Mouse (Mus musculus) frontal cortex, adult 2 months (tissue): ENCODE data around the gene Gm20388. TPM values are rescaled to one million over a fixed set of nuclear protein-coding genes. Genes with fewer than 3 reads are reported as not detected.
A peak's percentile ranks its signal among the peaks of the same experiment; 100 is the strongest.

Experiments
- DNase-seq, 2 experiments: peaks; one replicate each; pipeline ENCODE4 v3.0.0; 2022; ENCODE audit warnings: low spot score in 1 of 2; ENCODE audit errors: extremely low spot score in 1 of 2
- polyA plus RNA-seq: library from polyadenylated mRNA; depleted of rRNA; stranded (reverse); fragments of >200 nt; gene quantifications from 2 replicates; pipeline ENCODE4 v1.2.3, GENCODE M21; 2012

Gene Gm20388
- polyA plus RNA-seq, 1 experiment = 22.2 TPM

DNA sequence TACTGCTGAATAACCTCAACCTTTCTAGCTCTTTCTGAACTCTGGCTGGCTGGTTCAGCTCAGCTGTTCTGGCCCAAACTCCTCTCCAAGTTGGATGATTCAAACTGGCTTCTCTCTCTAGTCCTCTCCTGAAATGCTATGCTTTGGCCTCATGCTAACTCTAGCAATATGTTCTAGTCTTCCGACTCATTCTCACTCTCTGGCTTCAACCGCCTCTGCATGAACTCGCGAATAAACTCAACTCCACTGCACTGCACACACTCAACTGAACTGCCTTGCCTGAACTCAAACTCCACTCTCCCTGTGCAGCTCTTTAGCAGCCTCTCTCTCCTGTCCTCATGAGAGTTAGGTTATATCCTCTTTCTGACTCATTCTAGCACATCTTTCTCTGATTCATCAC lies 3976.5 kb downstream of the Gm20388 start:
- DNase-seq = peak in 1 of 2 experiments; percentile 30

DNA sequence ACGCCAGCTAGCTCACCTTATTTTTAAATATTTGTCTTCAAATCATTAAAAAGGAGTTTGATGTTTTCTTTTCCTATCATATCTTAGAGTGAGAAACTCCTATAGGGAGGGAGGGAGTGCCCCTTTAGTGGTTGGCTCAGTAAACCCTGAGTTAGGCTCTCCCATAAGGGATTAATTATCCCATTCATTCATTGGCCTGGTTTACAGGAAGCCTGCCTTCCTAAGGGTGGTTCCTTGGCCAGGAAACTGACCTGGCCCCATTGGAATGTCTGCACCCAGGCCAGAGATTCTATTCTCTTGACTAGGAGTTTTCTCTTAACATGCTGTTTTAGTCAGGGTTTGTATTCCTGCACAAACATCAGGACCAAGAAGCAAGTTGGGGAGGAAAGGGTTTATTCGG lies 3977.3 kb downstream of the Gm20388 start:
- DNase-seq = no peak

DNA sequence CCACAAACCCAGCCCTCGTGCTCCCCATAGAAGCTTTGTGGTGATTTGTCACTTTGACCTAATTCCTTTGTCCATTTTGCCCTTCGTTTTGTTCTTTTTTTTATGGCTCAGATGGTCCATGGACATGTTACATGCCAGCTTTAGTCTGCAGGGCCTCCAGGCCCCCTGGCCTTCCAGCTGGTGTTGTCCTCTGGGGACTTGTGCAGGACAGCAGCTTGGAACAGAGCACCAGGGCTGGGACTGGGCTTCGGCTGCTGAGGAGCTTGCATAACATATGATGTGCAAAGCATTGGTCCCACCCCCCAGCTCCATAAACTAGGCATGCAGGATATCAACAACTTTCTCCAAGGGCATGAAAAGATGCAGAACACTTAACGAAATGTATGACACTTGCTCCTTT lies 3979.2 kb downstream of the Gm20388 start:
- no peak for DNase-seq

DNA sequence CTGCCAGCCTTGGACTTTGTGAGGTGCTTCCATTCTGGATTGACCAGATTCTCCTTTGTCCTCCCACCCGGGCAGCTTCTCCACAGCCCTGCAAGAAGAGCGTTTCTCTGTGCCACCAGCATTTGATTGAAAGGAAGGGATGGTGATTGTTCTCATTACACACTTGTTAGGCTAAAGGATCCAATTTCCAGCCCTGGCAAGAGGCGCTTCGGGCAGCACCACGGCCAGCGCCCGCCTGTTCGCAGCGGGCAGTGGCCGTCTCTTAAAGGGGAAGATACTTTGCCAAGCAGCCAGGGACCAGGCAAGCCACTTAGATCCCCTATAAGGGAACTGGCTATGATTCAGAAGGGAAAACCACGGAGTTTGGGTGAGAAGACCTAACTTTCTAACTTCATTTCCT lies 3980.6 kb downstream of the Gm20388 start:
- DNase-seq = peak in 1 of 2 experiments; percentile 34

DNA sequence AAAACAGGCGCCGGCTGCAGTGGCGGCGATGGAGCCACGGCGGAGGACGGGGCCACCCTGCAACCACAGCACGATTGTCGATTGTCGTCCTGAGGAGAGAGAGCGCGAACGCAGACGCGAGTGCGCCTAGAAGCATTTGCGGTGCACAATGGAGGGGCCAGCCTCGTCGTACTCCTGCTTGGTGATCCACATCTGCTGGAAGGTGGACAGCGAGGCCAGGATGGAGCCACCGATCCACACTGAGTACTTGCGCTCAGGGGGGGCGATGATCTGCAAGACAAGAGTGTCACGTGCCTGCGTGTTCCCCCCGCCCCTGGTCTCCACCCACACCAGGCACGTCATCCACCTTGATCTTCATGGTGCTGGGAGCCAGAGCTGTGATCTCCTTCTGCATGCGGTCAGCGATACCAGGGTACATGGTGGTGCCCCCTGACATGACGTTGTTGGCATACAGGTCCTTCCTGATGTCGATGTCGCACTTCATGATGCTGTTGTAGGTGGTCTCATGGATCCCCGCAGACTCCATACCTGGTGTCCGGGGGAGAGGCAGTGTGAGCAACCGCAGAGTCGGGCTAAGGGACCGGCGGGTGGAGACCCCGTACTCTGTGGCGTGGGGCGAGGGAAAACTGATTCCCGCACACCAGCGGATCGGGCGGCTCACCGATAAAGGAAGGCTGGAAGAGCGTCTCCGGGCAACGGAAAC lies 3981.4 kb downstream of the Gm20388 start:
- peak; percentile 82 to 88 for DNase-seq

DNA sequence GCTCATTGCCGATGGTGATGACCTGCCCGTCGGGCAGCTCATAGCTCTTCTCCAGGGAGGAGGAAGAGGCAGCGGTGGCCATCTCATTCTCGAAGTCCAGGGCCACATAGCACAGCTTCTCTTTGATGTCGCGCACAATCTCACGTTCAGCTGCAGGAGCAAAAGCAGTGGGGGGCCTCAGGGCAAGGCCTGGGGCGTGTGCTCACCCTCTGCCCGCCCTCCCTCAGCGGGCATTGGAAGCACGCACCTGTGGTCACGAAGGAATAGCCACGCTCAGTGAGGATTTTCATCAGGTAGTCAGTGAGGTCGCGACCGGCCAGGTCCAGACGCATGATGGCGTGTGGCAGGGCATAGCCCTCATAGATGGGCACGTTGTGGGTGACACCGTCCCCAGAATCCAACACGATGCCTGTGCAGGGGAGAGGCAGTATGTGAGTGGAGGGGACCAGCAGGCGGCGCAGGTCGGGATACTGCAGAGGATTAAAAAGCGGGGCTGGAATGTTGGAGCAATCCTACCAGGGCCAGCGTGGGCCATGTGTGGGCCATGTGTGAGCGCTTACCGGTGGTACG lies 3982.0 kb downstream of the Gm20388 start:
- peak in 1 of 2 experiments; percentile 32 for DNase-seq

DNA sequence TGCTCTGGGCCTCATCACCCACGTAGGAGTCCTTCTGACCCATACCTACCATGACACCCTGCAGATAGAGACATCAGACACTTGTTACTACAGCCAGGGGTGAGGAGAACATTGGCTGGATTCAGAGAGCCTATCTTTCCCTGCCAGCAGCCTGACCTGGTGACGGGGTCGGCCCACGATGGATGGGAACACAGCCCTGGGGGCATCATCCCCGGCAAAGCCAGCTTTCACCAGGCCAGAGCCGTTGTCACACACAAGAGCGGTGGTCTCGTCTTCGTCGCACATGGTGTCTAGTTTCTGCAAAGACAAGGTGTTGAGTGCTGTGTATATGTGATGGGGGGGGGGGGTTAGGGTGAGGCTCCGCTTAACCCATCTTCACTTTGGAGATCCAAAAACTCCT lies 3982.8 kb downstream of the Gm20388 start:
- no peak for DNase-seq

DNA sequence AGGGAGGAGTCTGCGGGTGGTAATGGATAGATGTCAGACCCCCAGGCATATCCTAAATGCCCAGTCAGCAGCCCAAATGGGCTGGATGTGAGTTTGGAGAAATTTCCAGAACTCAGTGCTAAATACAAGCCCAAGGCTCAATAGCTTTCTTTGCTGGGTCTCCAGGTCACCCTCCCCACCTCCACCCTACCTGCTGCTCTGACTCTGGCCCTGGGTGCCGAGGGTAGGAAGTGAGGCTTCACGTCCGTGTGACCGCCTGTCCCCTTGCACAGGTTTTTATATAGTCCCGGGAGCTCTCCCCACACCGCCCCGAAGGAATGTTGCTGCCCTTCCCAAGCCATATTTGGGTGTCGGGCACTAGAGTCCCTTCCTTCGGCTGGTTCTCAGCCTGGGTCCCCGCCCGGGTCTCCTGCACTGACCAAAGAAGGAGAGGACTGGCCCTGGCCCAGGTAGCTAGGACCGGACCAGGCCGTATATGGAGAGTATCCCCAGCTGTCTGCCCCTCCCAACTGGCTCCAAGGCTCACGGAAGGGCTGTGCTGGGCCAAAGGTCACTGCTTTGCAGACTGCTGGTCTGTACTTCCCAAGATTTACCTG lies 3984.0 kb downstream of the Gm20388 start, which contains the start of gene Acta1:
Gene Acta1, minus strand, starts transcription at position 250 of the 596 bp plus-strand sequence.
- DNase-seq = no peak

DNA sequence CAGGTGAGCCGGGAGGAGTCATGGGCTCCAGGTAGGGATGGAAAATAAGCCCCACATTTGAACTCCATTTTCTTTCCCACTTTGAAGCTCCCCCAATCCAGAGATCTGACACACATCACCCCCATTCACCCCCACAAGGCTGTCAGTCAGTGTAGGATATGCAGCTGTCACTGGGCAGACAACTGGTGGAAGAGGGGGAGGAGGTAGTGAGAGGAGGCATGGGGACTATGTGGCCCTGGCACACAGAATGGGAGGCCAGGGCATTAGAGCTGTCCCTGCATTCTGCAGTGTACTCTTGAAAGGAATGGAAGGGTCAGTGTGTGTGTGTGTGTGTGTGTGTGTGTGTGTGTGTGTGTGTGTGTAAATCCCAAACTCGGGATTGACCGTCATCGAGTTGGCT lies 3984.6 kb downstream of the Gm20388 start:
- DNase-seq = no peak

DNA sequence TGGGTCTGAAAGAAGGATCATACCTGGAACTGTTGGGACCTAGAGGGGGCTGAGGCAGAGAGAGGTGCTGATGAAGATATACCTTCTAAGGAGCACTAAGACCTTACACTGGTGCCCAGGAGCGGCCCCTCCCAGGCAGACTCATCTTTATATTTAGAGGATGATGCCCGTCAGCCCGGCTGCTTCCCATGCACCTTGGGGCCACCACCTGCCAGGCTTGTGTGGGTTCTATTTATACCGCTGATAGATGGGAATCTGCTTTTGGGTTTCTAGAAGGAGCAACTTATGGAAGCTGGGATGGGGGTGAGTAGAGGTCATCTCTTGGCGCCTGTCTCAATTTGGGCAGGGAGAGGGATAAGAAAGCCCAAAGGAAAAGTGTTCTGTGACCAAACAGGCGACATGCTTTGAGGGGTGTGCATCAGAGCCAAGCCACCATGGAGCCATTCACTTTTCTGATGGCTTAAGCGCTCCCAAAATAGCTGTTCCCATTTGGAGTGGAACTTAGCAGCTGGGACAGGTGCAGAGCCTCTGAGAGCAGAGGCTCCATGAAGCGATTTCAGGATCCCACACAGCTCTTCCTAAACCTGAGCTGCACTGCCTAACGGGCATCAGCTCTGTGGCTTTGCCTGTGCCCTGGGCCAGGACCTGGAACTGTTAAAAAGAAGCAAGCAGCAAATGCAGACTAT lies 3985.2 kb downstream of the Gm20388 start:
- DNase-seq = no peak

DNA sequence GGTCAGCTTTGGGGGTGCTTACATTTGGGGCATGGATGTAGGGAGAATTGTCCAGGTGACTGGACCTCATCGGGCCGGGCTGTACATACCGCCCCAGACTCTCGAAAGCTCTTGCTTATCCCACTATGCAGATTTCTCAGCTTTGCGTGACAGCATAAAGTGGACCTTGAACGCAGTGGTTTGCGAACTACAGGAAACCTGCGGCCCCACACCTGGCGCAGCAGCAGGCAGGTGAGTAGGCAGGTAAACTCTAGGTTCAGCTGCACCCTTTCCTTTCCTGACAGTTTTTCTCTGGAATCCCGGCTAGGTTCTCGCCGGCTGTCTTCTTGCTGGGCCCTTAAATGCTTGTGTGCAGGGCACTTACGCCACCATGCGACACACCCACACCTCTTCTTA lies 3985.7 kb downstream of the Gm20388 start:
- DNase-seq = no peak

DNA sequence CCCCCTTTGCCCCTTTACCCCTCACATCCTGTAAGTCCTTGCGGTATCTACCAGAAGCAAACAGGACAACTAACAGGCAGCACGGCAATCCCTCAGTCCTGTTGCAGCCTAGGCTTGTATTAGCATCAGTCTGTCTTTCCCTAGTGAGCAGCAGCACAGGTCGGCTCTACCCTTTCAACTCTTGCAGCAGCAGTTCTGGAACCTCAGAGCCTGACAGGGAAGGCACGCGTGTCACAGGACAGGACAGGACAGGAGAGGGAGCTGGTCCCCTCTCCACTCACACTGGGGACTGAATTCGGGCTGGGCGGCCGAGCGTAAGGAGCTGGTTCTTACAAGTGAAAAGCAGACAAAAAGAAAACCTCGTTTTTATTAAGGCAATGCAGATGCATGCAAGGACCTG lies 3986.1 kb downstream of the Gm20388 start:
- no peak for DNase-seq

DNA sequence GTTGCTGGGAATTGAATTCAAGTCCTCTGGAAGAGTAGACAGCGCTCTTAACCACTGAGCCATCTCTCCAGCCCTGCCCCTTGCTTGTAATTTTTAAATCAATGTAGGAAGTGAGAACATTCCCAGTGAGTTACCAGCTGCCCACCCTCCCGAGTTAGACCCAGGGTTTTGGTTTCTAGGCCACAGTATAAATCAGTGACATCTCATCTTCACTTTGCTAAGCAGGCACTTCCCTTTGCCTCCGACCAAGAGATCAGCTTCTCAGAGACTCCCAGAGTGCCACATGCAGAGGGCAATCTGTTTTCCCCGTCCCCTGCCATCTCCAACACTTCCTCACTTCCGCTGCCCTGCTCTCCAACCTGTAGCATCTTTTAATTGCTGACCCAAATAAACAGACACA lies 3987.9 kb downstream of the Gm20388 start:
- peak in 1 of 2 experiments; percentile 34 for DNase-seq

DNA sequence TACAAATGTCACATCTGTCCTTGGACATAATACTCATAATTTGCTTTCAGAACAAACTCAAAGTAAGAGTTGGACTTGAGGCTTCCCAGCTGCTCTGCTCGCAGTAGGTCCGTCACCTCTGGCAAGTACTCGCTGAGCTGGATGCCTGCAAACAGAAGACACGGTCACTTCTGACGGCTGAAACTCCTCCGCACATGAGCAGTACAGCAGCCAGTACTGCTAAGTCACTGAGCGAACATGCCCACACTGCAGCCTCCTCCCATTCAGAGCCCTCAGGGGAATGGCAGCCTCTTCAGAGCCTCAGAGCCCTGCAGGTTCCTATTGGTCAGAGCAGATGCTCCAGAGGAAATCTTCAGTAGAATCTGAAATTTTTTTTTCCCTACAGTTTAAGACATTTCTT lies 3988.7 kb downstream of the Gm20388 start:
- peak in 1 of 2 experiments; percentile 57 for DNase-seq

DNA sequence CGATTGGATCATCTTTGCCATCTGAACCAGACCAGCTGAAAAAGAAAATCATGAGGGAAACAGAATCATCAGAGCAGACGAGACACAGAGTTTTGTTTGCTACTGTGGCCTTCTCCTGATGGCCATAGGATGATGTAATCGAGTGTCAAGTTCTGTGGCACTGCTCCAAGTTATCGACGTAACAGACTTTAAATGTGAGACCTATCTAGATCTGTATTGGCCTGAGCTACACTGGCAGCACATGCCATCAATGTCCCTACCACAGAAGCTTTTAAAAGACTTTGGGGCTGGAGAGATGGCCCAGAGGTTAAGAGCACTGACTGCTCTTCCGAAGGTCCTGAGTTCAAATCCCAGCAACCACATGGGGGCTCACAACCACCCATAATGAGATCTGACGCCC lies 3992.0 kb downstream of the Gm20388 start:
- DNase-seq = no peak

DNA sequence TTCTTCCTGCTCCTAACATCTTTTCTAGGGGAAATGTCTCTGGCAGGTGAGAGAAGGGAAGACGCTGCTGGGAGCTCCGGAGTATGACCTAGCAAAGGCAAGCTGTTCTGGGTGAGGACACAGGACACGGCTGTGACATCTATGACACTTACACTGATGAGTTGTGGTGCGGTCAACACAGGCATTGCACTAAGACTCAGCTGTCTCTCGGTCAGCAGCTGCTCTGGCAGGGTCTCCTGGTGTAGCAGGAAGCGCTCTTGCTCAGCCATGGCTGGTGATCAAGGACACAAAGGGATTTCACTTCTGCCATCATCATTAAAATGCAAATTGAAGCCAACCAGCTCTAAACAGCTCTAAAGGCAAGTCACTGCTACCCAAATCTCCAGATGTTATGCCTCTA lies 3997.0 kb downstream of the Gm20388 start:
- DNase-seq = no peak

DNA sequence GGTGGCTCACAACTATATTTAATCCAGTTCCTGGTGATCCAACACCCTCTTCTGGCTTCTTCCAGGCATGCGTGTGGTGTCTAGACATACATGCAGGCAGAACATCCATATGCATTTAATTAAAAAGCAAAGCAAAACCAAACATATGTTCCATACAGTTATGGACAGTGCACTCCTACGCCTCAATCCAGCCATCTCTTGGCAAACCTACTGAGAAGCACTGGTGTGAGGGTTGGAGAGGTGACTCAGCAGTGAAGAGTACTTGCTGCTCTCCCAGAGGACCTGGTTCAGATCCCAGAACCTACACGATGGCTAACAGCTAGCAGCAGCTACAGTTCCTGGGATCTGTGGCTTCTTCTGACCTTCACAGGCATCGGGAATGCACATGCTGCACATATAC lies 4001.6 kb downstream of the Gm20388 start:
- DNase-seq = peak; percentile 48 to 63

DNA sequence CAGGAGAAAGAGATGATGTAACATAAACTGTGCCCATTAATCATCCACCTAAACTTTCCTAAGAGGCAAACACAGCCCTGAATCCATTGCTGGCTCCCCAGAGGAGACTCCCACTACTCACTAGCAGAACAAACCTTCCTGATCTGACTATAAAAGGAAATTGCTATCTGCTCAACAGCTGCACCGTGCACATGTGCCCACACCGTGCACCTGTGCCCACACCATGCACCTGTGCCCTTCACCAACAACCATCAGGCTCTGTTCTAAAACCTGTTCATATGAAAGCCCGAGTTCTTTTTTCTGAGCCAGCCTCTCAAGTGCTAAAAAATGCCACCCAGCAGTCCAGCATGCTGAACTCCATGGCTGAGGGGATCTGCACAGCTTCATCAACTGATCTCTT lies 4004.0 kb downstream of the Gm20388 start:
- no peak for DNase-seq

DNA sequence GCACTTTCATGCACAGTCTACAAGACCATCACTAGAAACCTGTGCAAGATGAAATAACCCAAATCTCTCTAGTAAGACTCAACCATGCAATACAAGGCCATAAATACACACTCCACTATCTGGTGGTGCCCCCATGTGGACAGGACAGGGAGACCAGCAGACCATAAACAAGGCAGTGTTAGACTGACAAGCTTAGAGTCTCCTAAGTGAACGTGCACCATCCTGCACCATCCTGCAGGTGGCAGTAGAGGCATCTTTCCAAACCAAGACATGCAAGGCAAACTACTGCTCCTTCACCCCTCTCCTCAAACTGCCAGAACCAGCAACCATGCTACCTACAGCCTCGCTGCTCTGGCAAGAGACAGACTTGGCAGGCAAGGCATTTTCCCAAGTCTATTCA lies 4014.1 kb downstream of the Gm20388 start:
- peak; percentile 84 to 94 for DNase-seq

DNA sequence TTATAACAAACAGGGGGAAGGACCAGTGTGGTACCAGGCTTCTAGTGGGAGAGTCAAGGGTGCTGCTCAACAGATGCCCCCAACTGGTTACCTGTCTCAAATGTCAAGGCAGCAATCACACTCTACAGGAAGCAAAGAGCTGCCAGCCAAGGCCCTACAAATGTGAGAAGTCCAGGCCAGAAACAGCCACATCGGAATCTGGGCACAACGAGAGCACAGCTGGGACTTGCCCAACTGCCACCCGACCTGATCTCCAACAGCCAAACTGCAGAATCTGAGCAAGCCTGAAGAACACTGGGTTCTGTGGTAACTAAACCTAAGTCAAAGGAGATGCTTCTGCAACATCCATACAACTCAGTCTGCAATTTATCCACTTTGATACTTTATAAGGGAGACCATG lies 4015.0 kb downstream of the Gm20388 start:
- no peak for DNase-seq

DNA sequence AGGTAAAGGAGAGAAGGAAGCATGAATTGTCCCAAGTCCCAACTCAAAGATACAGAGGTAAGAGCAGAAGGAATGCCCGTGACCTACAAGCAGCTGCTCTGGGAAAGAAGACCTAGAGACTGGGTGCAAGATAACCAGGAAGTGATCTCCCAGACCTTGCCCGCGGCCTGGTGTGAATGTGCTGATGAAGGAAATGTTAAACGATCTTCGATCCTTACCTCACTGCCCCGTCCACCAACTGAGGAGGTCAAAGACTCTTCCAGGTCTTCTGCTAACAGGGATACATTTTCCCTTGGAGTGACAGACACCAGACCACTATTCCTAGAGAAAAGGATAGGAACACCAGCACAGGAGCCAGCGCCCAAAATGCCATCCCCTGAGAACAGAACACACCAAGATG lies 4018.4 kb downstream of the Gm20388 start:
- DNase-seq = no peak
